Mouse (Mus musculus): ENCODE data around the gene Slc25a39. TPM values are rescaled to one million over a fixed set of nuclear protein-coding genes. Genes with fewer than 3 reads are reported as not detected.

The Slc25a39 gene
- total RNA-seq, 2 experiments from 2014 or later = 80.8 to 211 TPM

- ATAC-seq (replicated peaks; ENCODE audit: low FRiP score, poor library complexity, severe bottlenecking) = no peak
Observed at GRCm38 (mm10) chr11:102356190-102356589, 51.6 kb downstream of the Slc25a39 start.

DNA sequence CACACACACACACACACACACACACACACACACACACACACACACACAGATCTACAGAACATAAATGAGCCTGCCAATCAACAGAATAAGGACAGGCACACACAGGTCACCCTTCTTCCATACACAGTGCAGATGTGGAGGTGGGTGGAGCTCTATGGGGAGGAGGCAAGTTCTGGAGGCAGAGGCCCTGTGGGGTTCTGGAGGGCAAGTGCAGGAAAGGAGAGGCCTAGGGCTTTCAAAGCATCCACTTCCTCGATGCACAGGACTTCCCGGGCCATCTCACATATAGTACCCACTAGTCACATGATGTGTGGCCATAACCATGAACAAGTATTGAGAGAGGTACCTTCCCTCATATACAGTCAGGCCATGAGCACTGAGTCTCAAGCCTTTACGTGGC lies 52.2 kb downstream of the Slc25a39 start:
- no peak for ATAC-seq (replicated peaks; ENCODE audit: low FRiP score, poor library complexity, severe bottlenecking)

GRCm38 (mm10) chr11:102353021-102353431 lies 54.7 kb downstream of the Slc25a39 start:
- ATAC-seq (replicated peaks; ENCODE audit: low FRiP score, poor library complexity, severe bottlenecking) = no peak

Other genes starting within 250 kb of the Slc25a39 start
- 60.8 and 82.5 TPM in 2 replicates for gene Lsm12, start 222.7 kb downstream of the Slc25a39 start, total RNA-seq (2015; ENCODE audit: low replicate concordance)
- 28.0 and 39.7 TPM in 2 replicates for gene Lsm12, start 222.7 kb downstream of the Slc25a39 start, total RNA-seq (2017; ENCODE audit: low replicate concordance)
- 4.0 and 14.3 TPM in 2 replicates for gene G6pc3, start 218.3 kb downstream of the Slc25a39 start, total RNA-seq (2015; ENCODE audit: low replicate concordance)
- gene G6pc3, start 218.3 kb downstream of the Slc25a39 start, total RNA-seq (2017; ENCODE audit: low replicate concordance) = 4.4 and 8.6 TPM in 2 replicates
- 11.9 and 36.9 TPM in 2 replicates for gene Hdac5, start 177.8 kb downstream of the Slc25a39 start, total RNA-seq (2015; ENCODE audit: low replicate concordance)
- 6.4 and 9.9 TPM in 2 replicates for gene Hdac5, start 177.8 kb downstream of the Slc25a39 start, total RNA-seq (2017; ENCODE audit: low replicate concordance)
- gene BC030867, start 159.1 kb downstream of the Slc25a39 start, total RNA-seq (2015; ENCODE audit: low replicate concordance) = 26.7 and 30.2 TPM in 2 replicates
- 14.4 and 14.5 TPM in 2 replicates for gene BC030867, start 159.1 kb downstream of the Slc25a39 start, total RNA-seq (2017; ENCODE audit: low replicate concordance)
- gene Asb16, start 139.2 kb downstream of the Slc25a39 start, total RNA-seq (2015; ENCODE audit: low replicate concordance) = not detected in 2 replicates
- not detected in 2 replicates for gene Asb16, start 139.2 kb downstream of the Slc25a39 start, total RNA-seq (2017; ENCODE audit: low replicate concordance)
- 46.1 and 52.6 TPM in 2 replicates for gene Tmub2, start 123.0 kb downstream of the Slc25a39 start, total RNA-seq (2015; ENCODE audit: low replicate concordance)
- 36.9 and 43.5 TPM in 2 replicates for gene Tmub2, start 123.0 kb downstream of the Slc25a39 start, total RNA-seq (2017; ENCODE audit: low replicate concordance)
- 14.3 and 22.0 TPM in 2 replicates for gene Atxn7l3, start 111.3 kb downstream of the Slc25a39 start, total RNA-seq (2015; ENCODE audit: low replicate concordance)
- 9.8 and 16.8 TPM in 2 replicates for gene Atxn7l3, start 111.3 kb downstream of the Slc25a39 start, total RNA-seq (2017; ENCODE audit: low replicate concordance)
- gene Ubtf, start 88.2 kb downstream of the Slc25a39 start, total RNA-seq (2015; ENCODE audit: low replicate concordance) = 77.5 and 82.2 TPM in 2 replicates
- 281 and 468 TPM in 2 replicates for gene Ubtf, start 88.2 kb downstream of the Slc25a39 start, total RNA-seq (2017; ENCODE audit: low replicate concordance)
- gene Slc4a1, start 41.7 kb downstream of the Slc25a39 start, total RNA-seq (2015; ENCODE audit: low replicate concordance) = 5,198 and 5,361 TPM in 2 replicates
- gene Slc4a1, start 41.7 kb downstream of the Slc25a39 start, total RNA-seq (2017; ENCODE audit: low replicate concordance) = 5,184 and 5,388 TPM in 2 replicates
- not detected in 2 replicates for gene Rundc3a, start 14.5 kb downstream of the Slc25a39 start, total RNA-seq (2015; ENCODE audit: low replicate concordance)
- gene Rundc3a, start 14.5 kb downstream of the Slc25a39 start, total RNA-seq (2017; ENCODE audit: low replicate concordance) = not detected in 2 replicates
- 90.1 and 125 TPM in 2 replicates for gene Grn, start 22.4 kb upstream of the Slc25a39 start, total RNA-seq (2015; ENCODE audit: low replicate concordance)
- gene Grn, start 22.4 kb upstream of the Slc25a39 start, total RNA-seq (2017; ENCODE audit: low replicate concordance) = 38.5 and 49.9 TPM in 2 replicates
- gene Fam171a2, start 39.7 kb upstream of the Slc25a39 start, total RNA-seq (2015; ENCODE audit: low replicate concordance) = not detected in 2 replicates
- gene Fam171a2, start 39.7 kb upstream of the Slc25a39 start, total RNA-seq (2017; ENCODE audit: low replicate concordance) = not detected in 2 replicates
- gene Itga2b, start 62.2 kb upstream of the Slc25a39 start, total RNA-seq (2015; ENCODE audit: low replicate concordance) = 4.2 and 15.9 TPM in 2 replicates
- 20.4 and 34.3 TPM in 2 replicates for gene Itga2b, start 62.2 kb upstream of the Slc25a39 start, total RNA-seq (2017; ENCODE audit: low replicate concordance)
- 50.5 and 65.4 TPM in 2 replicates for gene Gpatch8, start 148.4 kb upstream of the Slc25a39 start, total RNA-seq (2015; ENCODE audit: low replicate concordance)
- gene Gpatch8, start 148.4 kb upstream of the Slc25a39 start, total RNA-seq (2017; ENCODE audit: low replicate concordance) = 57.3 and 90.6 TPM in 2 replicates
- not detected in 2 replicates for gene Gm11627, start 171.5 kb upstream of the Slc25a39 start, total RNA-seq (2015; ENCODE audit: low replicate concordance)
- not detected in 2 replicates for gene Gm11627, start 171.5 kb upstream of the Slc25a39 start, total RNA-seq (2017; ENCODE audit: low replicate concordance)
- not detected in 2 replicates for gene Fzd2, start 196.4 kb upstream of the Slc25a39 start, total RNA-seq (2015; ENCODE audit: low replicate concordance)
- not detected in 2 replicates for gene Fzd2, start 196.4 kb upstream of the Slc25a39 start, total RNA-seq (2017; ENCODE audit: low replicate concordance)